In genomic region chr19:42014231-42014825, GRCm38 (mm10) we compare ENCODE assay signal across 26 mouse cellular contexts. TPM values are rescaled to one million over a fixed set of nuclear protein-coding genes. Genes with fewer than 3 reads are reported as not detected.
DNase-seq lines count a peak whose midpoint lies in the region; ATAC-seq and TF ChIP-seq lines count a peak whose summit lies in the region.
"Had no signal": no experiment of that assay in that cellular context is flagged by ENCODE, and none has a peak within 500 bp of the region (broad histone marks: within the 10 kb centered on the region; RNA-seq: fewer than 3 reads in every experiment).

No protein-coding gene starts in this region.

- no peak overlapping the region for H3K4me3 ChIP-seq in gastrocnemius, adult 2 months
- no peak overlapping the region for H3K4me3 ChIP-seq in kidney, embryonic 16.5 days (ENCODE audit: low read length)
- H3K4me3 ChIP-seq in embryonic facial prominence, embryonic 14.5 days (ENCODE audit: low read depth, low read length): no peak overlapping the region
- H3K4me3 ChIP-seq: hindbrain, embryonic 15.5 days; layer of hippocampus, adult 2 months; limb, embryonic 13.5 days; liver, embryonic 12.5 days; midbrain, embryonic 10.5 days had no signal

- H3K4me2 ChIP-seq in kidney, embryonic 16.5 days (replicated peaks; ENCODE audit: low read depth, low read length): no peak overlapping the region
- no peak overlapping the region for H3K4me2 ChIP-seq in embryonic facial prominence, embryonic 14.5 days (ENCODE audit: low read depth, low read length)
- H3K4me2 ChIP-seq: hindbrain, embryonic 15.5 days; limb, embryonic 13.5 days; liver, embryonic 12.5 days had no signal

- 0 out of 2 replicates have a peak, but pooled peaks cover 6% of the 10 kb centered on the region for H3K36me3 ChIP-seq in kidney, embryonic 16.5 days (ENCODE audit: insufficient read depth, low read length)
- no peaks in the 10 kb centered on the region for H3K36me3 ChIP-seq in embryonic facial prominence, embryonic 14.5 days (ENCODE audit: control insufficient read depth, insufficient read depth, low read length)
- H3K36me3 ChIP-seq: hindbrain, embryonic 15.5 days; midbrain, embryonic 10.5 days had no signal

- DNase-seq in gastrocnemius, adult 2 months: peak; percentile 79
- no peak for DNase-seq in gastrocnemius, postnatal 36 days
- DNase-seq in kidney, adult 11 months: no peak
- DNase-seq in embryonic facial prominence, embryonic 14.5 days (ENCODE audit: low spot score): peak; percentile 32
- peak; percentile 71 for DNase-seq in skeletal muscle tissue, adult 2 months (ENCODE audit: low read depth, low spot score)
- DNase-seq in urinary bladder, adult 2 months (ENCODE audit: low spot score): no peak
- DNase-seq: adrenal gland, postnatal 14 days; cerebellum, adult 2 months; cerebellum, postnatal 25 days; forebrain, postnatal 0 days; kidney, postnatal 10 days; lung, adult 18-20 months; lung, postnatal 10 days; right cerebral cortex, postnatal 14 days; spleen, adult 18-20 months; thymus, postnatal 14 days had no signal

- H3K9me3 ChIP-seq in kidney, embryonic 16.5 days (ENCODE audit: low read length): no peaks in the 10 kb centered on the region
- H3K9me3 ChIP-seq in embryonic facial prominence, embryonic 14.5 days (ENCODE audit: control insufficient read depth, low read length): no peaks in the 10 kb centered on the region
- H3K9me3 ChIP-seq: hindbrain, embryonic 15.5 days; limb, embryonic 13.5 days; liver, embryonic 12.5 days; midbrain, embryonic 10.5 days had no signal

- no peak overlapping the region for H3K9ac ChIP-seq in kidney, embryonic 16.5 days (replicated peaks; ENCODE audit: low read length)
- no peak overlapping the region for H3K9ac ChIP-seq in embryonic facial prominence, embryonic 14.5 days (ENCODE audit: low read depth, low read length)
- H3K9ac ChIP-seq: forebrain, postnatal 0 days; hindbrain, embryonic 15.5 days; limb, embryonic 13.5 days; liver, embryonic 12.5 days had no signal

- H3K4me1 ChIP-seq in kidney, embryonic 16.5 days (ENCODE audit: insufficient read depth, low read length): peaks cover 51% of the 10 kb centered on the region
- H3K4me1 ChIP-seq in embryonic facial prominence, embryonic 14.5 days (ENCODE audit: control insufficient read depth, insufficient read depth, low read length): peaks cover 39% of the 10 kb centered on the region

- WGBS in kidney, embryonic 16.5 days: 58% methylated on average over 3 of the region's 3 CpGs
- WGBS in embryonic facial prominence, embryonic 14.5 days: 77% methylated on average over 3 of the region's 3 CpGs

- ATAC-seq in kidney, embryonic 16.5 days (ENCODE audit: low FRiP score, low TSS enrichment): peak; percentile 59
- peak; percentile 41; the same call in 1 of the 2 replicates for ATAC-seq in embryonic facial prominence, embryonic 14.5 days (ENCODE audit: low read depth)
- ATAC-seq: forebrain, postnatal 0 days; liver, embryonic 12.5 days had no signal

- no peaks in the 10 kb centered on the region for H3K27me3 ChIP-seq in kidney, embryonic 16.5 days (ENCODE audit: insufficient read depth, low read length)
- H3K27me3 ChIP-seq in embryonic facial prominence, embryonic 14.5 days (replicated peaks; ENCODE audit: control insufficient read depth, insufficient read depth, low read length): no peaks in the 10 kb centered on the region
- H3K27me3 ChIP-seq: hindbrain, embryonic 15.5 days; limb, embryonic 13.5 days; liver, embryonic 12.5 days had no signal

- intact Hi-C loops in gastrocnemius, adult 2 months (cut with DNase I): no loop called here
- intact Hi-C loops in gastrocnemius, postnatal 36 days (cut with DNase I): no loop called here

- peak overlapping the region; percentile 28; the same call in 1 of the 2 replicates for H3K27ac ChIP-seq in gastrocnemius, adult 2 months
- H3K27ac ChIP-seq in kidney, embryonic 16.5 days (ENCODE audit: low read length): peak overlapping the region; percentile 40; the same call in 1 of the 2 replicates
- H3K27ac ChIP-seq in embryonic facial prominence, embryonic 14.5 days (replicated peaks; ENCODE audit: low read depth, low read length): no peak overlapping the region
- H3K27ac ChIP-seq: hindbrain, embryonic 15.5 days; layer of hippocampus, adult 2 months; limb, embryonic 13.5 days; liver, embryonic 12.5 days; midbrain, embryonic 10.5 days had no signal

- no peak for TF ChIP-seq CTCF in gastrocnemius, adult 2 months (IDR thresholded peaks at IDR 0.05)

RNA-seq across cellular contexts. Expression of gene Ankrd2, which starts 21.5 kb away (rescaled TPM):
- total RNA-seq in gastrocnemius, adult 2 months (2021): 100 to 1,000 TPM; 154 to 235 TPM
- total RNA-seq in gastrocnemius, postnatal 36 days (2021): 100 to 1,000 TPM; 121 to 331 TPM
- polyA plus RNA-seq in kidney, embryonic 16.5 days (2015; fragmentation: Nextera tagmentation; extraction: Ambion mirVana): not detected in 2 replicates
- 6.6 and 7.8 TPM in 2 replicates for polyA plus RNA-seq in embryonic facial prominence, embryonic 14.5 days (2014; fragmentation: Nextera tagmentation; extraction: Ambion mirVana)
- polyA plus RNA-seq in urinary bladder, adult 2 months (2012; rRNA removed): 0.10 TPM in 1 of 2 replicates, not detected in the other
- total RNA-seq: forebrain, postnatal 0 days; hematopoietic stem cell, adult 5-6 weeks; layer of hippocampus, adult 2 months had no signal
- polyA plus RNA-seq: forebrain, embryonic 11.5 days; heart, embryonic 16.5 days had no signal

RNA-seq across cellular contexts. Expression of gene Hoga1, which starts 31.1 kb away (rescaled TPM):
- 1 to 10 TPM; 2.9 to 3.1 TPM for total RNA-seq in gastrocnemius, adult 2 months (2021)
- total RNA-seq in gastrocnemius, postnatal 36 days (2021): 1 to 10 TPM; 2.9 to 3.7 TPM
- 30.4 and 35.0 TPM in 2 replicates for polyA plus RNA-seq in kidney, embryonic 16.5 days (2015; fragmentation: Nextera tagmentation; extraction: Ambion mirVana)
- 1.0 and 1.9 TPM in 2 replicates for polyA plus RNA-seq in embryonic facial prominence, embryonic 14.5 days (2014; fragmentation: Nextera tagmentation; extraction: Ambion mirVana)
- polyA plus RNA-seq in urinary bladder, adult 2 months (2012; rRNA removed): 2.4 and 2.7 TPM in 2 replicates

RNA-seq across cellular contexts. Expression of gene Ubtd1, which starts 32.8 kb away (rescaled TPM):
- total RNA-seq in gastrocnemius, adult 2 months (2021): 10 to 100 TPM; 14.5 to 15.1 TPM
- 10 to 100 TPM; 11.7 to 13.4 TPM for total RNA-seq in gastrocnemius, postnatal 36 days (2021)
- 35.9 and 37.8 TPM in 2 replicates for polyA plus RNA-seq in kidney, embryonic 16.5 days (2015; fragmentation: Nextera tagmentation; extraction: Ambion mirVana)
- polyA plus RNA-seq in embryonic facial prominence, embryonic 14.5 days (2014; fragmentation: Nextera tagmentation; extraction: Ambion mirVana): 18.7 and 20.8 TPM in 2 replicates
- polyA plus RNA-seq in urinary bladder, adult 2 months (2012; rRNA removed): 33.2 and 39.2 TPM in 2 replicates

RNA-seq across cellular contexts. Expression of gene Mms19, which starts 33.4 kb away (rescaled TPM):
- 10 to 100 TPM in 1 of 2 experiments, 1 to 10 TPM in 1; 8.8 to 10.5 TPM for total RNA-seq in gastrocnemius, adult 2 months (2021)
- 1 to 10 TPM; 6.6 to 7.7 TPM for total RNA-seq in gastrocnemius, postnatal 36 days (2021)
- 41.1 and 45.6 TPM in 2 replicates for polyA plus RNA-seq in kidney, embryonic 16.5 days (2015; fragmentation: Nextera tagmentation; extraction: Ambion mirVana)
- 27.5 and 35.2 TPM in 2 replicates for polyA plus RNA-seq in embryonic facial prominence, embryonic 14.5 days (2014; fragmentation: Nextera tagmentation; extraction: Ambion mirVana)
- 56.3 and 60.4 TPM in 2 replicates for polyA plus RNA-seq in urinary bladder, adult 2 months (2012; rRNA removed)

RNA-seq across cellular contexts. Expression of gene 4933411K16Rik, which starts 37.7 kb away (rescaled TPM):
- total RNA-seq in gastrocnemius, adult 2 months (2021): under 1 TPM; 0.28 to 0.33 TPM
- total RNA-seq in gastrocnemius, postnatal 36 days (2021): under 1 TPM; 0.30 to 0.38 TPM
- 0.60 and 0.71 TPM in 2 replicates for polyA plus RNA-seq in kidney, embryonic 16.5 days (2015; fragmentation: Nextera tagmentation; extraction: Ambion mirVana)
- 0.25 TPM in 1 of 2 replicates, not detected in the other for polyA plus RNA-seq in embryonic facial prominence, embryonic 14.5 days (2014; fragmentation: Nextera tagmentation; extraction: Ambion mirVana)
- 0.23 and 0.24 TPM in 2 replicates for polyA plus RNA-seq in urinary bladder, adult 2 months (2012; rRNA removed)
- total RNA-seq: hematopoietic stem cell, adult 5-6 weeks had no signal
- polyA plus RNA-seq: forebrain, postnatal 0 days; heart, embryonic 16.5 days; intestine, embryonic 14.5 days had no signal

Comparison
In these comparisons a context has a peak if more than half of its experiments do, and no peak if none do; other contexts are left out.
1. DNase-seq: peak in gastrocnemius, adult 2 months (single experiment), embryonic facial prominence, embryonic 14.5 days (single experiment) and skeletal muscle tissue, adult 2 months (single experiment); none in gastrocnemius, postnatal 36 days (0 of 2), kidney, adult 11 months (single experiment) and urinary bladder, adult 2 months (single experiment).